26 mouse cellular contexts compared by ENCODE assay signal in genomic region chr15:94956697-94957096, GRCm38 (mm10).
DNase-seq lines count a peak whose midpoint lies in the region; ATAC-seq and TF ChIP-seq lines count a peak whose summit lies in the region.
"Had no signal": no experiment of that assay in that cellular context is flagged by ENCODE, and none has a peak within 500 bp of the region (broad histone marks: within the 10 kb centered on the region; RNA-seq: fewer than 3 reads in every experiment).

No protein-coding gene starts in this region.

- no peaks in the 10 kb centered on the region for H3K4me1 ChIP-seq in forebrain, postnatal 0 days (ENCODE audit: insufficient read depth)
- no peaks in the 10 kb centered on the region for H3K4me1 ChIP-seq in forebrain, embryonic 10.5 days
- H3K4me1 ChIP-seq: embryonic facial prominence, embryonic 12.5 days; heart, embryonic 10.5 days; limb, embryonic 15.5 days; lung, embryonic 15.5 days; neural tube, embryonic 12.5 days had no signal

- no peak overlapping the region for H3K9ac ChIP-seq in forebrain, postnatal 0 days
- H3K9ac ChIP-seq: embryonic facial prominence, embryonic 12.5 days; limb, embryonic 15.5 days; liver, embryonic 14.5 days; lung, embryonic 15.5 days; neural tube, embryonic 12.5 days had no signal

- H3K9me3 ChIP-seq in forebrain, postnatal 0 days (ENCODE audit: low read length), result no peaks in the 10 kb centered on the region
- H3K9me3 ChIP-seq in forebrain, embryonic 10.5 days, result no peaks in the 10 kb centered on the region
- H3K9me3 ChIP-seq: embryonic facial prominence, embryonic 12.5 days; heart, embryonic 10.5 days; limb, embryonic 15.5 days; lung, embryonic 15.5 days; neural tube, embryonic 12.5 days had no signal

- H3K4me2 ChIP-seq in forebrain, postnatal 0 days (ENCODE audit: low read depth), result no peak overlapping the region
- H3K4me2 ChIP-seq: embryonic facial prominence, embryonic 12.5 days; limb, embryonic 15.5 days; lung, embryonic 15.5 days; neural tube, embryonic 12.5 days had no signal

- TF ChIP-seq CTCF in forebrain, postnatal 0 days (IDR thresholded peaks at IDR 0.05; ENCODE audit: low read depth), result no peak

- peak; percentile 24 for DNase-seq in forebrain, postnatal 0 days
- no peak for DNase-seq in forebrain, embryonic 10.5 days (ENCODE audit: extremely low spot score, low spot score)
- DNase-seq in left cerebral cortex, adult 18-20 months (ENCODE audit: low spot score in 2 of 2), result peak; percentile 21 to 26
- no peak for DNase-seq in left cerebral cortex, postnatal 10 days (ENCODE audit: extremely low spot score in 1 of 2, low spot score in 2 of 2)
- peak; percentile 54 for DNase-seq in right cerebral cortex, adult 18-20 months
- no peak for DNase-seq in right cerebral cortex, postnatal 4 days
- no peak for DNase-seq in cerebellum, postnatal 36 days
- DNase-seq: adrenal gland, postnatal 25 days; cerebellum, adult 11 months; cerebellum, adult 9-11 months; gastrocnemius, postnatal 10 days; kidney, adult 9 months; kidney, postnatal 14 days; lung, postnatal 4 days; midbrain, embryonic 14.5 days; retina, postnatal 1 day; spleen, adult 18-20 months had no signal

- H3K27ac ChIP-seq in forebrain, postnatal 0 days (ENCODE audit: low read depth, low read length), result no peak overlapping the region
- H3K27ac ChIP-seq in forebrain, embryonic 10.5 days, result no peak overlapping the region
- H3K27ac ChIP-seq: embryonic facial prominence, embryonic 12.5 days; heart, embryonic 10.5 days; hindbrain, postnatal 0 days; layer of hippocampus, adult 2 months; limb, embryonic 15.5 days; liver, embryonic 14.5 days; lung, embryonic 15.5 days; neural tube, embryonic 12.5 days had no signal

- ATAC-seq in forebrain, postnatal 0 days, result no peak
- ATAC-seq: hindbrain, postnatal 0 days had no signal

- H3K4me3 ChIP-seq in forebrain, postnatal 0 days (ENCODE audit: low read depth, low read length), result no peak overlapping the region
- no peak overlapping the region for H3K4me3 ChIP-seq in forebrain, embryonic 10.5 days
- H3K4me3 ChIP-seq: embryonic facial prominence, embryonic 12.5 days; erythroblast, embryonic 14.5 days; heart, embryonic 10.5 days; layer of hippocampus, adult 2 months; limb, embryonic 15.5 days; lung, embryonic 15.5 days; neural tube, embryonic 12.5 days had no signal

- no peaks in the 10 kb centered on the region for H3K27me3 ChIP-seq in forebrain, postnatal 0 days (ENCODE audit: insufficient read depth, low read length)
- no peaks in the 10 kb centered on the region for H3K27me3 ChIP-seq in forebrain, embryonic 10.5 days (ENCODE audit: poor library complexity, severe bottlenecking)
- H3K27me3 ChIP-seq: embryonic facial prominence, embryonic 12.5 days; limb, embryonic 15.5 days; lung, embryonic 15.5 days; neural tube, embryonic 12.5 days had no signal

- WGBS in forebrain, postnatal 0 days, result 47% methylated on average over 3 of the region's 3 CpGs
- WGBS in forebrain, embryonic 10.5 days, result 94% methylated on average over 3 of the region's 3 CpGs

- no peaks in the 10 kb centered on the region for H3K36me3 ChIP-seq in forebrain, postnatal 0 days (ENCODE audit: insufficient read depth)
- no peaks in the 10 kb centered on the region for H3K36me3 ChIP-seq in forebrain, embryonic 10.5 days (replicated peaks)
- H3K36me3 ChIP-seq: embryonic facial prominence, embryonic 12.5 days; heart, embryonic 10.5 days; limb, embryonic 15.5 days; lung, embryonic 15.5 days; neural tube, embryonic 12.5 days had no signal

- intact Hi-C loops in left cerebral cortex, postnatal 10 days (cut with DNase I), result no loop called here

Comparison
In these comparisons a context has a peak if more than half of its experiments do, and no peak if none do; other contexts are left out.
1. DNase-seq: peak in forebrain, postnatal 0 days (single experiment), left cerebral cortex, adult 18-20 months (2 of 2) and right cerebral cortex, adult 18-20 months (single experiment); none in forebrain, embryonic 10.5 days (single experiment), left cerebral cortex, postnatal 10 days (0 of 2), right cerebral cortex, postnatal 4 days (single experiment) and cerebellum, postnatal 36 days (0 of 2).